Mouse (Mus musculus) embryo, embryonic 10.5 days (tissue): Measurements from ENCODE around the gene Gm40193.
"Not testable (repeated sequence)": the region's sequence is repeated elsewhere in the genome, so short reads cannot be mapped to it uniquely, and the experiment has no call there.

Experiments
- DNase-seq: peaks from one replicate; pipeline ENCODE4 v3.0.0-alpha.2; 2015; ENCODE audit warnings: low spot score

Gene Gm40193

DNA sequence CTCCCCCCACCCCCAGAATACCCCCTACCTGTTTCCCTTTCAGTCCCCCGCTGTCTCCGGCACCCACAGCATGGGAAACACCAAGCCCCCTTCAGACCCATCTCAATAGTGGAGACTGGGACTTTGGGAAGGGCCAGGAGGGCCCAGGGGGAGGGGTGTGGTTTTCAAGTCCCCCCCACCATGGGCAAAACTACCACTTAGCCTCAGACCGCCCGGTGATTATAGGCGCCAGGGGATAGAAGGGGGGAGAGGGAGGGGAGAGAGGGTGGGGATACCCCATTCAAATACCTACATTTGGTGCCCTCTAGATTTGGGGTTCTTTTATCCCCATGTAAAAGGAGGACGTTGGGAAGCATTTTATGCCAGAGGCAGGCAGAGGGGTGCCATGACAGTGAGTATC, at the start of gene Gm40193:
Gm40193 (minus strand) TSS at position 101 of the 400 bp plus-strand sequence.
- DNase-seq, result no peak

DNA sequence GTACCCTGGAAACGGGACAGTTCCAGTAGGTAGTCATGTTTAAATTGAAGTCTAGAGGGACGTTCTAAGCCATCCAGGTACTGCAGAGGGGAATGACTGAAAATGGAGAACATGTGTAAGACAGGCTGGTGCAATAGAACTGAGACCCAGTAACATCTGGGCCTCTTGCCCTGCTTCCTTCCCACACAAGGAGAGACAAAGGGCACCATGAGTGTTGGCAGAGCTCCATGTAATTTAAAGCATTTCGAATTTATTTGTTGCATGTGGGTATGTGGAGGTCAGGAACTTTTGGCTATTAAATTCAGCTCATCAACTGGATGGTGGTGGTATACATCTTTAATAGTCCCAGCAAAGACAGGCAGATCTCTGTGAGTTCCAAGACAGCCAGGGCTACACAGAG, 49.5 kb upstream of the Gm40193 start:
- no peak for DNase-seq

DNA sequence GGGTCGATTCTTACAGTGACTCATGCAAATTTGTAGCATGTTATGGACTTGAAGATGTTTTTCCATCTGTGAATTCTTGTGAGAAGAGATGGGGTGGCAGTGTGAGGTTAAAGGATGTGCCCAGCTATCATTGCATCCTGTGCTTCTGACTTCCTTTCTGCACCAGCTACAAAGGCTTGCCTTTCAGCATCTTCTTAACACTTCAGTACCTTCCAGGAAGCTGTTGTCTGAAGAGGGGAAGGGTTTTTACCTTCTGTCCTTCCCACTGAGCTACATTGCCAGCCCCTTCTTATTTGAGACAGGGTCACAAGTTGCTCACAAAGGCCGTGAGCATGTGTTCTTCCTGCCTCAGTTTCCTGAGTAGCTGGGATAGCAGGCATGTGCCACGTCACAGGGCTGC, 48.2 kb upstream of the Gm40193 start:
- DNase-seq, result no peak

DNA sequence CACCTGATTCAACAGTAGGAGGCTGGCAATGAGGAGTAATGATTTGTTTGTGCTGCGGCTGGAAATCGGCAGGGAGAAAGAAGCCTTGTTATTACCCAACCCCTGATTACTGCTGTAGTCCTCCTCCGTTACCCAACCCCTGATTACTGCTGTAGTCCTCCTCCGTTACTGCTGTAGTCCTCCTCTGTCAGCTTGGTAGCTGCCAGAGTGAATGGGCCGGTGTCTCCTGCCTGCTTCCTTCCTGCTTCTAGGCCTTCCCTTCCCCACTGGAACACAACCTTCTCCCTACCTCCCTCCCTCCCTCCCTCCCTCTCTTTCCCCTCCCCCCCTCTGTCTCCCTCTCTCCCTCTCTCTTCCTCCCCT, 47.6 kb upstream of the Gm40193 start:
- no peak for DNase-seq

DNA sequence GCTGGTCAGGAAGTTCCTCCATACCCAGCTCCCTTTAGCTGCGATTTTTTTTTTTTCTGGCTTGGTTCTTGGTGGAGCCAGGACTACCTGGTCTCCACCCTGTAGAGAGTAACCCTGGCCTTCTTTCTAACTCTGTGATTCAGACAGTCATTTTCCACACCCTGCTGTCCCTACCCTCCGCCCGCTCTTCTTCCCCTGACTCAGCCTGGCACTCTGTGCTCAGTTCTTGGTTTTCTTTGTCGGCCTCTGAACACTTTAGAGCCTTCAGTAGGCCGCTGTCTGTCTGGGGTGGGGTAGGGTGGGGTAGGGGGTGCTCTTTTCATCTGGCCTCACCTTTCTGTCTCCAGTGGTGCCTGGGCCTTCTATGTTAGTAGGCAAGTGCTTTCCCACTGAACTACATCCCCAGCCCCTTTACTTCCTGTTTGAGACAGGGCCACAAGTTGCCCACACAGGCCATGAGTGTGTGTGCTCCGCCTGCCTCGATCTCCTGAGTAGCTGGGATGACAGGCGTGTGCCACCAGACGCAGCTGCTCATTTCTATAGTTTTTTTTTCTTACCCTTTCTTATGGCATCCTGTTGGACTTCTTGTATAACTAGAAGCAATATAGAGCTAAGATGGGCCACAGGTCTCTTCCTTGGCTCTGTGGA, 47.1 kb upstream of the Gm40193 start:
- no peak for DNase-seq

DNA sequence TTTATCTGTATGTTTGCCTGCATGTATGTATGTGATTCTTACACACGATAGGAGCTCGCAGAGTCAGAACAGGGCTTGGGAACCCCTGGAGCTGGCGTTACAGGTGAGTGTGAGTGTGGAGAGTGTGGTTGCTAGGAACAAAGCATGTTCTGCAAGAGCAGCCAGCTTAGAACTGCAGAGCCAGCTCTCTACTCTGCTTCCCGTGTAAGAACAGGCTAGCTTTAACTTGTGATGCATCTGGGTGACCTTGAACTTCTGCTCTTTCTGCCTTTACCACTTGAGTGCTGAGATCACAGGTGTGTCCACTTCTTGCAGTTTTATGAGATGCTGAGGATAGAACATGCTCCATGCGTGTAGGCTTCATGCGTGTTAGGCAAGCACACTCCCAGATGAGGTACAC, 46.2 kb upstream of the Gm40193 start:
- no peak for DNase-seq

DNA sequence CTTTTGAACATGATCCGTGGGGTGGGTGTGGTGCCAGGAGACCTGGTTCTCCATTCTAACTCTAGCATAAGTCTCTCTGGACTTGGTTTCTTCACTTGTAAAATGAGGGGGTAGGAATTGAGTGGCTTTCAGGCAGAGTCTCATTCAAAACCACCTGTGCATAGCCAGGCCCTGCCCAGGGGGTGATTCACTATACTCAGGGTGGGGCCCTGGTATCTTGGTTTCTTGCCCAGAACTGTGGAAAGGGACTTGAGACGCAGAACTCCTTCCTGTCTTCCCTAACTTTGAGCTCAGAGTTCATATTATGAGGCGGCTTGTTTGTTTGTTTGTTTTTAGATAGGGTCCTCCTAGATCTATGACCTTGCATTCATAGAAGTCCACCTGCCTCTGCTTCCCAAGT, 44.5 kb upstream of the Gm40193 start:
- DNase-seq, result no peak

DNA sequence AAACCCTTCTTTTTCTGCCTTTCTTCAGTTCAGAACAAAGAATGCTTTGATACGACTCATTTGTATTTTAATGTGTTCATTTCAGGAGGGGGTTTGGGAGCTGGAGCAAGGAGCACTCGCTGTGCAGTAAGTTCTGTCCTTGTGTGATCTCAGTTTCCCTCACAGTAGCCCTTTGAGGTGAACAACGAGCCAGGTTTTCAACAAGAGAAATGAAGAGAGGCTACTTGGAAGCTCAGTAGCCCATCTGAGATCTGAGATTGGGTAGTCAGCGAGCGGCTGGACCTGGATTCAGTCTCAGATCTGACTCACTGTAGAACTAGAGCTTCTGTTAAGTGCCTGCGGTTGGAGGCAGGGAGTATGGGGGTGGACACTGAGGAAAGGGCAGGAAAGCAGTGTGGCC, 41.1 kb upstream of the Gm40193 start:
- DNase-seq, result no peak

DNA sequence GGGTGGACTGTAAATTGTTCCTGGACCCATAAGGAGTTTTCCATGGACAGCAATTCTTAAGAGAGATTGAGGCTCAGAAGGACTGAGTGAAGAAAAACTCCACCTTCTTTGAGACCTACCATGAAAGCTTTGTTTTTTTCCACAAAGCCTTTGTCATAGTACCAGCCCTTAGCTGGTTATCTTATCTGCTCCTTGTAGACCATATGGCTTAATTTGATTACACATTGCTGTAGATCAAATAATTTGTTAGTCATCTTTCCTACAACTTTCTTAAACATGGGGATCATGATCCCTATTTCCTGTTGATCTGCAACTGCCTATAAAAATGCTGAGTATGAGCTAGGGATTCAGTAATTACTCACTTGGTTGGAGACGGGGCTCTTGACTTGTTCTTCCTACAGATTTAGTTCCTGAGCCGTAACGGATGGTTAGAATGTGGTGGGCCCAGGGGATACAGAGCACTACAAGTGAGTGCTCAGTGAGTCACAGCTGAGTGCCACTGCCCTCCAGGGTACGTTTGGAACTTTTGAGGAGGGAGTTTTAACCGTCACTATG, 39.7 kb upstream of the Gm40193 start:
- DNase-seq, result no peak

DNA sequence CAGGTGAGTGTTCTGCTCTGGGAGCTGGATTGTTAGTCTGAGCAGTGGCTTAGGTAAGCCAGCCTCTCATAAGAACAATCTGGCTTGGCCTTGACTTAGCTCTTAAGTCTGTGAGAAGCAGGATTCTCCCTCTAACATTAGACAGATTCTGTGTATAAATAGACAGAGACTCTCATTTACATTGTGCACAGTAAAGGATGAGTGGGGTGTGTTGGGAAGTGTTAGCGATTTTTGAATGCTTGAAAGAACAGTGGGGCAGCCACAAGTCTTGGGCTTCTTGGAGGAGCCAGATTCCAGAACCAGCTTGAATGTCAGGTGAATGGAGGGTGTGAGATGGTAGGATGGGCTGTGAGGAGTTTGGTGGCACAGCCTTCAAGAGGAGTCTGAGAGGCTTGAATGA, 38.9 kb upstream of the Gm40193 start:
- DNase-seq, result no peak

DNA sequence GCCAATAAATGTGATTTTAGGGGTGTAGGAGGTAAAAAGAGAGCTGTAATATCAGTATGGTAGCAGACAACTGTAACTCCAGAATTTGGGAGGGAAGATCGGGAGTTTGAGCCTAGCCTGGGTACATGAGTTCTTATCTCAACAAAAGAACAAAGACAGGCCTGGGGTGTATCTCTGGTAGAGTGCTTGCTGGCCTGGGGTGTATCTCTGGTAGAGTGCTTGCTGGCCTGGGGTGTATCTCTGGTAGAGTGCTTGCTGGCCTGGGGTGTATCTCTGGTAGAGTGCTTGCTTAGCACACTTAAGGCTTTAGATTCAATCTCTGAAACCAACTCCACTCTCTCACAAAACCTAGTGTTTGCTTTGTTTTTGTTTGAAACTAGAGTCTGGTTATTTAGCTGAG, 37.9 kb upstream of the Gm40193 start:
- DNase-seq, result not testable (repeated sequence)

DNA sequence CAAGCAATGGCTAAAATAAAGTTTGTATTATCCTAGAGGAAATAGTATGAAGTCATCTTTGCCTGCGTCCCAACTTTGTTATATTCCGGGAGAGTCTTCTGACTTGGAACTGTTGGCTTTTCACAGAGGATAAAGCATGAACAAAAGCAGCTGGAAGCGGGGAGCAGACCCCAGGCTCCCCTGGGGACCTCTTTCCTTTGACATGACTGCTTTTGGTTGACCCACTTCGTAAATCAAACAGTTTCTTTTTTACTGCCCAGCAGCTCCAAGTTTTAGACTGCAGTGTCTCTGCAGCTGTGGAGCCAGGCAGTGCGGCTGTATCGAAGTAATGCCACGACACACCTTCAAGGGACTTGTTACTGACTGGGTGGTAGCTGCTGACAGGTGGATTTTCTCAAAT, 33.8 kb upstream of the Gm40193 start:
- DNase-seq, result no peak

DNA sequence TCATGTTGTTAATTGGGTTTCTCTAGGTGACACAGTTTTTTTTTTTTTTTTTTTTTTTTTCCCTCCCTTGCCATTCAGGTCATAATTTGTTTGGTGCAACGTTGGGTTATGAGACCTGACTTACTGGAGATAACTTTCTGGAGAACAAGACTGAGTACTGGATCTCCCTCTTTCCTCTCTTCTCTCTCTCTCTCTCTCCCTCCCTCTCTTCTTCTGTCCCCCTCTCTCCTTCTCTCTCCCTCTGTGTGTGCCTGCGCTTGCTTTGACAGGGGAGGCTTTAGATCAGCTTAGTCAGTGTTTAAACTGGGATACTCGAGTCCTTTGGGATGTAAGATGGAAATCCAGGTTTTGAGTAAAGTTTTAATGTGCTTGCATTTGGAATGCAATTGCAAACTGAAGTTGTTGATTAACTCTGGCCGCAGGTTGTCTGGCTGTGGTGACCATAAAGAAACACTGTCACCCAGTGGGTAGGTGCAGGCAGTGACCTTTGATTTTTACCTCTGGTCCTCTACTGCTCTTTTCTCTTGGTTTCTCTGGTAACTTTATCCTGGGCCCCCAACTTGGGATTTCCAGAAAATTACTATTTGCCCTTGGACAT, 31.6 kb upstream of the Gm40193 start:
- no peak for DNase-seq

DNA sequence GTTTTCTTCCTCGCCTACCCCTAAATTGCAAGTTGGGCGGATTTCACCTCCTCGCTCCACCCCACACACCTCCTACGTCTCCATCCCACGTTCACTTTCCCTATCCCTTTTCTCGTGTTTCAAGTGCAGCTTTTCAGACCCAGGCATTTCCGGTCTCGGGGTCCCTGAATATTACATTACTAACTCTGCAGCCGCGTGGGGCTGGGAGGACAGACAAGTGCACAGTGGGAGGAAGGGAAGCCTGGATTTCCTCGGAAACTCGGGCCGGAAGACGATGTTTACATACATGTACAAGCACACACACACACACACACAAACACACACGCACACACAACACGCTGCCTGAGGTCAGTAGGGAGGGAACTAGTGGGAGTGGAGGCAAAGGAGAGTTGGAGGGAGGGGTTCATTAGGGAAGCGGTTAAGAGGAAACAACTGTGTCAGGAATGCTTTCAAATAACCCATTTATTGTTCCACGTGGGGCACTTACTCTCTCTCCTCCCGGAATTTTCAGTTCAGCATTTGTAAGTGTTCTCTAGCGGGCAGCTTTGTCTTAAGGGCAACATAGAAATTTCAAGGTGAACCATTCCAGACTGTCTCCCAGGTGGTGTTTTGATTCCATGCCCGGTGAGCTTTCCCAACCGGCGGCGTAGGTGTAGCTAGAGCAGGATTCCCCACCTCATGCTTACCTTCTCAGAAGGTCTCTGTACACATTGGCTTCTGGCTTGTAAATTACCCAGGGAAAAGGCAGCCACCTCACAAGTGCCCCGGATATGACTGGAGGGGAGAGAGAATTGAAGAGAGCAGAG, 30.9 kb upstream of the Gm40193 start:
- peak; percentile 67 for DNase-seq

DNA sequence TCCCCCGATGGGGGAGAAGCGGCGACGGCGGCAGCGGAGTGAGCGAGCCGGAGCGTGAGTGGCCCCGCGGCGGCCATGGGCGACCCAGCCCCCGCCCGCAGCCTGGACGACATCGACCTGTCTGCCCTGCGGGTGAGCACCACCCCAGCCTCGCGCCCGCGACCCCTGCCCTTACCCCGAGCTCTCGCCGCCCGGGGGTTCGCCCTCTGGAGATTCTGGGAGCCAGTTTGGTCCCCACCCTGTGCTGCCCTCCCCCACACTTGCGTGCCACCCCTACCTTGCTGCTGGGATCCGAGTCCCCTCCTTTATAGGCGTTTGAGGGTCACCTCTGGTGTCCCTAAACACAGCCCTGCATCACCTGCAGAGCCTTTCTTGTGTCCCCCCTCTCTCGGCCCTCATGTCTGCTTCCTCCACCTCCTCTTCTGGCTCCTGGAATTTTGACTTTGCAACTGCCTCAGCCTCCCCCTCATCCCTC, 30.3 kb upstream of the Gm40193 start:
- no peak for DNase-seq

DNA sequence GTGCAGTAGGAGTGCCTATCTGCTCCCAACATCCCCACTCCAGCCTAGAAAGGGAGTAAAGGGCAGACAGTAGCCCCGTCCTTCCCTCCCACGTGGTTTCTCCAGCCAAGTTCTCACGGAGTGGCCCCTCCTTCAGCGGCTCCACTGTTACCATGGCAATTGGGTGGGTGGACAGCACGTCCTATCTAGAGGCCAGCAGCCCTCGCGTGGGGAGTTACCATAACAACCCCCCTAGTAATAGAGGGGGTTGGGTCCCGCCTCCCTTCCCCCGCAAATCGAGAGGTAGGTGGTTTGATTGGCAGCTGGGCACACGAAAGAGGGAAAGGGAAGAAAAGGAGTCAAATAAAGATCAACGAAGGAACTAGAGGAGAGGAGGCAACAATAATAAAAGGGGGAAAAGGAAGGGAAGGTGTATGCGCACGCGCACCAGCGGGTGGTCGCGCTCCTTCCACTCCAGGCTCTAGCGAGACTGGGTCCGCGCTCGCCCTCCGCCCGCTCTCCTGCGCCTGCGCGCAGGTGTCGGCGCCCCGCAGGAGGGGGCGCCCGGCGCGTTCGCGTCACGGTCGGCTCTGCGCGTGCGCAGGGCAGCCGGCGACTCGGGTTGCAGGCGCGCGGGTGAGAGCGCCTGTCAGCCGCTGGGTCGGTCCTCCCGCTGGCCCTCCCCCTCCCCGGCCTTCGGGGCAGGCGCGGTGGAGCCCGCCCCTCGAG, 29.7 kb upstream of the Gm40193 start, which contains the start of gene Mink1:
Mink1 (plus strand) TSS at position 595 of the 708 bp plus-strand sequence.
- DNase-seq, result peak; percentile 93

DNA sequence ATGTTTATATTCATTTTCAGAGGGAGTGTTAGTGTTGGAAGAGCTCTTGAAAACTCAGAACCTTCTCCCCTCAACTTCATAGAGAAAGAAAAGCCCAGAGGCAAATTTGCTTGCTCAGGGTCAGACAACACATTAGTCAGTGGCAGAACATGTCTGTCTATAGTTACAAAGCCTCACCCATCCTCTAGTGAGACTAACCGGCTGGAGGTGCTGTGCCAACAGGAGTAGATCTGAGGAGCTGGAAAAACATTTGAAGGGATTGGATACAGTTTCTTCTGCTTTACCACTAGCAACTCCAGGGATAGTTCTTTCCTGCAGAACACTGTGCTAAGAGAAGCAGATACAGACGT, 29.2 kb upstream of the Gm40193 start:
- no peak for DNase-seq

DNA sequence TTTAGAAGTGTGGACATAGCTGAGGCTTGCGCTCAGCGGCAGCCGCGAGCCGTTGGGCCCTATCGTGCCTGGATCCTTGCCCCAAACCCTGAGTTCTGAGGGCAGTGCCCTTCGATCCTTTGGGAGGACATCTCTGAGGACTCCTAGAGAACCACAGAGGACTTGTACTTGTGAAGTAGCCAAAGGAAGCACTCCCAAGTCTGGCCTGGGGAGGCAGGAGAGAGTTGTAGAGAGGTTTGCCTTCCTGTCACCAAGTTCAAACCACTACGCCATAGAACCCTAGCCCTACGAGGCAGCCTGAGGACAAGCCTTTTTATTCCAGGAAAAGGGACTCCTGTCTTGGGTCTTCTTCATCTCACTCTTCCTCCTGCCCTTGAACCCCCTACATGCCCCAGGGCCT, 24.8 kb upstream of the Gm40193 start:
- DNase-seq, result no peak

DNA sequence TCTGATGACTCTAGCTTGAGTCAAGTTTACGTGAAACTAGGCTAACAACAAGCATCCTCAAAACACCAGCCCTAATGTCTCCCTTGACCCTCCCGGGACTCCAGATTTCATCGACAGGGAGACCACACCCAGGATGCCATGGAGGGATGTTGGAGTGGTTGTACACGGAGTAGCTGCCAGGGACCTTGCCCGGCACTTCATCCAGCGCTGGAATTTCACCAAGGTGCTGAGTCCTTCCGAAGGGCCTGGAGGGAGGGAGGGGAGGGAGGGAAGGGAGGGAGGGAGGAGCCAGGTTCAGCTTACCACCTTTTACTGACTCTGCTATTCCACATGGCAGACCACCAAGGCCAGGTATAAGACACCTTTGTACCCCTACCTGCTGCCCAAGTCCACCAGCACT, 21.2 kb upstream of the Gm40193 start:
- DNase-seq, result no peak

DNA sequence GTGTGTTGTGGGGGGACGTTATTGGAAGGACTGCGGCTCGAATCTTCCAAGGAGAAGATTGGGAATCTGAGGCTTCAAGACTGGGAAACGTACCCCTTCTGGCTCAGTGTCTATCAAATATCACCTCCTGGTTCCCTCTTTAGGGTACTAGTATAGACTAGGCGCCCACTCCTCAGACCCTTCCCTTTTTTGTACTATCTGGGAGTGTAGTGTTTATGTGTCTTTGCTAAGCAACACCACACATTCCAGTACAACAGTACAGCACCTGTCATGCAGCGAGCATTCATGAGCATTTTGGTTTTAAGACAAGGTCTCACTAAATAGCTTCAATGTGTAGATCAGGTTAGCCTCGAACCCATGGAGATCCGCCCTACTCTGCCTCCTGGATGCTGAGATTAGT, 18.8 kb upstream of the Gm40193 start:
- no peak for DNase-seq

DNA sequence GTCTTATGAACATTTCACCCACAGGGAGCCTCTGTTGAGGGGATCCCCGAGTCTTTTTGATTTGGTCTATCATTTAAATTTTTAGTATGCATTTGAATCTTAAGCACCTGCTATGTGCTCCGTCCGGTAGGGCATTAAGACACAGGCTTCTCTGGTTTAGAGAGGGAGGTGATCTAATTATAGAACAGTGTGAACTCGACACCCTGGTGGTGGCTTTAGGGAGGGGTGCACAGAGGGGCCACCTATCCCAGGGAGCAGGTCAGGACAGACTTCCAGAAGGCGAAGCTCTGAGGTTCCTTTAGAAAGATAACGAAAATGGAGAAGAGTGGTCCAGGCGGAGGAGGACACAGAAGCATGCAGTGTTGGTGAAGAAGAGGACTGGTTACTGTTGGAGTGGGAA, 11.8 kb upstream of the Gm40193 start:
- DNase-seq, result no peak

DNA sequence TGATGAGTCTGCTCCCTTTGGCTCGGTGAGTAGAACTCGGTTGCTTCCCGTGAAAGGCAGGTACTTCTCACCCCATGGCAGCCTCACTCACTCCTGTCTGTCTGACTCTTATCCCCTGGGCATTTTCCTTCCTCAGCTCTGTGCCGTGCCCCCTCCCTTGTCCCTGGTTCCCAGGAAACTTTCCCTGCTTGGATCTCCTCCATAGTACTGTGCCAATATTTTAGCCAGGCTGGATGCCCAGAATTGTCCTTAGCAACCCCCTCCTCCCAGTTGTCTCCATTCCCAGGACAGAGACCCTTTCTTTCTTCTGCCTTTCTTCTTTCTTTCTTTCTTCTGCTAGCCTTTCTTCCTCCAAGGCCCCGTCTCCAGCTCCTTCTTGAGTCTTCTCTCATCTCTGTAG, 8.7 kb upstream of the Gm40193 start:
- no peak for DNase-seq
